Mouse (Mus musculus): ENCODE results near the gene Man1a. TPM values are rescaled to one million over a fixed set of nuclear protein-coding genes. Genes with fewer than 3 reads are reported as not detected.

Gene Man1a
- total and polyA plus RNA-seq, 3 experiments = 5.8 to 7.3 TPM; not detected in 1

DNA sequence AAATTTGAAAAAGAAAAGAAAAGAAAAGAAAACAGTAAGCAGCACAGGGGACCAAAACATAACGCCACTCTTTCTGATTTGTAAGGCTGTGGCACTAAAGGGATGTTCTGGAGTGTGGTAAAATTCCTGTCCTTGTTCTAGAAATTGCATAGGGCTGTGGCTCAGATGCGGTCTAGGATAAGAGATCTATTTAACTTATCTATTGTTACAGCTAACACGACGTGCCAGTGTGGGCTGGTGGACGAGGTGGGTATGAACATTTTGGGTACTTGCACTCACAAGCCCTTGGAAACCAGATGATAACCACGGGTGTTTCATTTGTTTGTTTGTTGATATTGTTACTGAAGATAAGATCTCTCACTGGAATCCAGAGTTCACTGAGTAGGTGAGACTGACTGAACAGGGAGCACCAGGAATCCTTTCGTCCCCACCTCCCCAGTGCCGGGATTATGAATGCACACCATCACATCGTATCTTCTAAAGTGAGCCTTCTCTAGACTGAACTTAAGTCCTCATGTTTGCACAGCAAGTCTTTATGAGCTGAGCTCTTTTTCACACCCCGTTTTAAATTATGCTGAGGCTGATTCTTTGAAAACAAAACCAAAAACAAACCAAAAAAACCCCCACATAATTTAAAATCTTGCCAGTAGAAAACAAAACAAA lies 38.9 kb downstream of the Man1a start:
- H3K79me2 ChIP-seq (ENCODE audit: control insufficient read depth, insufficient read depth, low read length, poor library complexity) = no peaks in the 10 kb centered on the region
- H3K27ac ChIP-seq (ENCODE audit: control insufficient read depth, low read depth, low read length) = peak overlapping the region; percentile 43
- TF ChIP-seq POLR2AphosphoS2 (IDR thresholded peaks at IDR 0.05; ENCODE audit: low read length) (no peak), MXI1 (IDR thresholded peaks at IDR 0.05; ENCODE audit: low read depth, low read length) (peak; percentile 4; the same call in 1 of the 2 replicates), BHLHE40 (IDR thresholded peaks at IDR 0.05; ENCODE audit: borderline replicate concordance, low read depth, low read length) (peak; percentile 23; the same call in 1 of the 2 replicates), RCOR1 (IDR thresholded peaks at IDR 0.05; ENCODE audit: low read depth, low read length) (peak; percentile 51; the same call in 1 of the 2 replicates), ETS1 (IDR thresholded peaks at IDR 0.05; ENCODE audit: low read depth, low read length) (0 out of 2 replicates have a peak, but pooled peaks have one; percentile 14), GABPA (IDR thresholded peaks at IDR 0.05; ENCODE audit: low read depth, low read length) (no peak), GATA1 (IDR thresholded peaks at IDR 0.05; ENCODE audit: low read depth, low read length) (peak; percentile 63; the same call in 1 of the 2 replicates), POLR2A (IDR thresholded peaks at IDR 0.05; ENCODE audit: control insufficient read depth in 1 of 2, insufficient read depth in 1 of 2, low read depth in 1 of 2, low read length in 2 of 2, poor library complexity in 1 of 2) (no peak), EP300 (IDR thresholded peaks at IDR 0.05; ENCODE audit: low read depth in 1 of 2, low read length in 2 of 2) (peak; percentile 52 to 58; a peak in 3 of 4 replicates), TCF12 (IDR thresholded peaks at IDR 0.05; ENCODE audit: low read depth, low read length) (0 out of 2 replicates have a peak, but pooled peaks have one; percentile 32)
- peaks cover 0 to 57% of the 10 kb centered on the region in 2 experiments; a peak in 2 of 4 replicates for H3K36me3 ChIP-seq (ENCODE audit: control insufficient read depth in 1 of 2, insufficient read depth in 2 of 2, low read length in 2 of 2)
- H3K4me1 ChIP-seq (ENCODE audit: control insufficient read depth in 1 of 2, insufficient read depth in 2 of 2, low read length in 2 of 2) = peaks cover 37 to 53% of the 10 kb centered on the region in 2 experiments
- no peaks in the 10 kb centered on the region for H3K27me3 ChIP-seq (ENCODE audit: control insufficient read depth in 1 of 2, insufficient read depth in 2 of 2, low read length in 2 of 2)
- peak; percentile 54 for DNase-seq (ENCODE audit: low read depth, low spot score)
- peak overlapping the region in 1 of 2 experiments; percentile 33; a peak in 3 of 4 replicates for H3K4me3 ChIP-seq (ENCODE audit: control insufficient read depth in 1 of 2, insufficient read depth in 1 of 2, low read depth in 2 of 2, low read length in 2 of 2)
- no peak overlapping the region; the same call in 1 of the 2 replicates for H3K9ac ChIP-seq (ENCODE audit: control insufficient read depth, low read depth, low read length, poor library complexity, severe bottlenecking)
- no peaks in the 10 kb centered on the region for H3K9me3 ChIP-seq (replicated peaks; ENCODE audit: insufficient read depth, low read length)

DNA sequence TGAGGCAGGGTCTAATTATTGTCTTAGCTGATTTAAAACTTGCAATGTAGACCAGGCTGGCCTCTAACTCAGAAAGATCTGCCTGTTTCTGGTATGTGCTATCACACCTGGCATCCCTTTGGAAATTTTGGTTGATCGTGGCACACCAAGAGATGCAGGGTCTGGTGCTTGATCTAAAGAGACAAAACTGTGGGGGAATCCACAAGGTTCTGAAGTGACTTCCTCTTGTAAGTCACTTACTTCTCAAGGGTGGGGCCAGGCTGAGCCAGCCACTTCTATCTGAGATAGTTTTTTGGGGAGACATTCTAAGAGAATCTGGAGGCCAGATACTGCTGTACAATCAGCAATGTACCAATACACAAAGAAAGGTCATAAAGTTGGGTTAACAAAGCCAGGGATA lies 40.8 kb downstream of the Man1a start:
- H3K9ac ChIP-seq (ENCODE audit: control insufficient read depth, low read depth, low read length, poor library complexity, severe bottlenecking) = no peak overlapping the region
- peak overlapping the region; percentile 23 for H3K27ac ChIP-seq (ENCODE audit: control insufficient read depth, low read depth, low read length)
- DNase-seq (ENCODE audit: low read depth, low spot score) = peak; percentile 62
- no peaks in the 10 kb centered on the region for H3K27me3 ChIP-seq (ENCODE audit: control insufficient read depth in 1 of 2, insufficient read depth in 2 of 2, low read length in 2 of 2)
- no peaks in the 10 kb centered on the region for H3K9me3 ChIP-seq (replicated peaks; ENCODE audit: insufficient read depth, low read length)
- TF ChIP-seq E2F4 (IDR thresholded peaks at IDR 0.05; ENCODE audit: borderline replicate concordance, low read depth, low read length) (no peak), EP300 (IDR thresholded peaks at IDR 0.05; ENCODE audit: low read depth in 1 of 2, low read length in 2 of 2) (0 out of 4 replicates have a peak, but pooled peaks of 1 of the 2 experiments have one; percentile 3), ELF1 (IDR thresholded peaks at IDR 0.05; ENCODE audit: low read depth, low read length) (no peak), TAL1 (IDR thresholded peaks at IDR 0.05; ENCODE audit: low read length) (no peak)
- H3K79me2 ChIP-seq (ENCODE audit: control insufficient read depth, insufficient read depth, low read length, poor library complexity) = no peaks in the 10 kb centered on the region
- H3K4me1 ChIP-seq (ENCODE audit: control insufficient read depth in 1 of 2, insufficient read depth in 2 of 2, low read length in 2 of 2) = peaks cover 30 to 47% of the 10 kb centered on the region in 2 experiments
- H3K36me3 ChIP-seq (ENCODE audit: control insufficient read depth in 1 of 2, insufficient read depth in 2 of 2, low read length in 2 of 2) = peaks cover 0 to 56% of the 10 kb centered on the region in 2 experiments; a peak in 2 of 4 replicates
- H3K4me3 ChIP-seq (ENCODE audit: control insufficient read depth in 1 of 2, insufficient read depth in 1 of 2, low read depth in 2 of 2, low read length in 2 of 2) = no peak overlapping the region

Data from MEL (cell line).